Mouse (Mus musculus): ENCODE measurements around the gene Phb2.
"Not testable (repeated sequence)": the region's sequence is repeated elsewhere in the genome, so short reads cannot be mapped to it uniquely, and the experiment has no call there.

Phb2 gene

GRCm38 (mm10) chr6:124711824-124712782 is at the start of gene Phb2, which contains the start of gene Emg1:
Phb2 (plus strand) TSS chr6:124712336.
Emg1 (minus strand) TSS chr6:124712178.
- peak; percentile 99 for DNase-seq (ENCODE audit: low read depth, low spot score)

GRCm38 (mm10) chr6:124662477-124663423 is 49.4 kb upstream of the Phb2 start, which contains the start of gene Lpcat3:
Lpcat3 (plus strand) TSS chr6:124663027.
- peak; percentile 99 for DNase-seq (ENCODE audit: low read depth, low spot score)

- DNase-seq (ENCODE audit: low read depth, low spot score), result no peak
Observed at GRCm38 (mm10) chr6:124663424-124663795, 48.7 kb upstream of the Phb2 start.

GRCm38 (mm10) chr6:124664256-124664655 is 47.9 kb upstream of the Phb2 start:
- no peak for DNase-seq (ENCODE audit: low read depth, low spot score)

- DNase-seq (ENCODE audit: low read depth, low spot score), result no peak
Observed at GRCm38 (mm10) chr6:124665011-124665410, 47.1 kb upstream of the Phb2 start.

GRCm38 (mm10) chr6:124669234-124669859 is 42.8 kb upstream of the Phb2 start:
- no peak for DNase-seq (ENCODE audit: low read depth, low spot score)

- DNase-seq (ENCODE audit: low read depth, low spot score), result no peak
Observed at GRCm38 (mm10) chr6:124670281-124670900, 41.7 kb upstream of the Phb2 start.

GRCm38 (mm10) chr6:124672100-124672499 is 40.0 kb upstream of the Phb2 start:
- peak; percentile 26 for DNase-seq (ENCODE audit: low read depth, low spot score)

- no peak for DNase-seq (ENCODE audit: low read depth, low spot score)
Observed at GRCm38 (mm10) chr6:124673619-124674018, 38.5 kb upstream of the Phb2 start.

- DNase-seq (ENCODE audit: low read depth, low spot score), result no peak
Observed at GRCm38 (mm10) chr6:124674591-124674990, 37.5 kb upstream of the Phb2 start.

- no peak for DNase-seq (ENCODE audit: low read depth, low spot score)
Observed at GRCm38 (mm10) chr6:124676171-124676570, 36.0 kb upstream of the Phb2 start.

- no peak for DNase-seq (ENCODE audit: low read depth, low spot score)
Observed at GRCm38 (mm10) chr6:124678769-124679168, 33.4 kb upstream of the Phb2 start.

- no peak for DNase-seq (ENCODE audit: low read depth, low spot score)
Observed at GRCm38 (mm10) chr6:124679486-124679885, 32.6 kb upstream of the Phb2 start.

- DNase-seq (ENCODE audit: low read depth, low spot score), result not testable (repeated sequence)
Observed at GRCm38 (mm10) chr6:124682291-124682690, 29.8 kb upstream of the Phb2 start.

- no peak for DNase-seq (ENCODE audit: low read depth, low spot score)
Observed at GRCm38 (mm10) chr6:124683591-124684417, 28.3 kb upstream of the Phb2 start.

- no peak for DNase-seq (ENCODE audit: low read depth, low spot score)
Observed at GRCm38 (mm10) chr6:124685606-124686386, 26.3 kb upstream of the Phb2 start.

GRCm38 (mm10) chr6:124686644-124687043 is 25.5 kb upstream of the Phb2 start:
- not testable (repeated sequence) for DNase-seq (ENCODE audit: low read depth, low spot score)

- DNase-seq (ENCODE audit: low read depth, low spot score), result no peak
Observed at GRCm38 (mm10) chr6:124688151-124688758, 23.9 kb upstream of the Phb2 start.

GRCm38 (mm10) chr6:124689011-124689410 is 23.1 kb upstream of the Phb2 start:
- no peak for DNase-seq (ENCODE audit: low read depth, low spot score)

Data from ES-CJ7 (cell line).